Mouse (Mus musculus): ENCODE measurements around the gene Rack1. TPM values are rescaled to one million over a fixed set of nuclear protein-coding genes. Genes with fewer than 3 reads are reported as not detected.

The Rack1 gene
- total and polyA plus RNA-seq, 3 experiments = 376 to 5,815 (median 4,421) TPM

GRCm38 (mm10) chr11:48838181-48838797 is 38.2 kb downstream of the Rack1 start:
- Histone ChIP-seq H3K27me3 (ENCODE audit: control insufficient read depth in 1 of 2, insufficient read depth in 2 of 2, low read length in 2 of 2) (no peaks in the 10 kb centered on the region), H3K9me3 (replicated peaks; ENCODE audit: insufficient read depth, low read length) (no peaks in the 10 kb centered on the region), H3K4me1 (ENCODE audit: control insufficient read depth in 1 of 2, insufficient read depth in 2 of 2, low read length in 2 of 2) (peaks cover 0 to 30% of the 10 kb centered on the region in 2 experiments; a peak in 2 of 4 replicates), H3K9ac (ENCODE audit: control insufficient read depth, low read depth, low read length, poor library complexity, severe bottlenecking) (peak overlapping the region; percentile 82), H3K79me2 (ENCODE audit: control insufficient read depth, insufficient read depth, low read length, poor library complexity) (no peaks in the 10 kb centered on the region; the same call in 1 of the 2 replicates), H3K4me3 (ENCODE audit: control insufficient read depth in 1 of 2, insufficient read depth in 1 of 2, low read depth in 2 of 2, low read length in 2 of 2) (peak overlapping the region; percentile 87 to 93), H3K27ac (ENCODE audit: control insufficient read depth, low read depth, low read length) (peak overlapping the region; percentile 50), H3K36me3 (ENCODE audit: control insufficient read depth in 1 of 2, insufficient read depth in 2 of 2, low read length in 2 of 2) (peaks cover 0 to 14% of the 10 kb centered on the region in 2 experiments; a peak in 2 of 4 replicates)
- peak; percentile 96 for DNase-seq (ENCODE audit: low read depth, low spot score)
- TF ChIP-seq HCFC1 (IDR thresholded peaks at IDR 0.05; ENCODE audit: low read depth, low read length) (peak; percentile 55), MYB (IDR thresholded peaks at IDR 0.05; ENCODE audit: low read depth, low read length) (no peak), RAD21 (IDR thresholded peaks at IDR 0.05; ENCODE audit: low read depth, low read length) (no peak), CHD2 (IDR thresholded peaks at IDR 0.05; ENCODE audit: low read length) (no peak), JUND (IDR thresholded peaks at IDR 0.05; ENCODE audit: low read depth, low read length) (no peak), ELF1 (IDR thresholded peaks at IDR 0.05; ENCODE audit: low read depth, low read length) (peak; percentile 30; the same call in 1 of the 2 replicates), ZMIZ1 (IDR thresholded peaks at IDR 0.05; ENCODE audit: low read depth, low read length) (peak; percentile 46; the same call in 1 of the 2 replicates), POLR2AphosphoS5 (IDR thresholded peaks at IDR 0.05; ENCODE audit: borderline replicate concordance, low read depth, low read length) (no peak), EP300 (IDR thresholded peaks at IDR 0.05; ENCODE audit: low read depth in 1 of 2, low read length in 2 of 2) (peak; percentile 66 to 82), SIN3A (IDR thresholded peaks at IDR 0.05; ENCODE audit: low read length) (peak; percentile 78), CHD1 (IDR thresholded peaks at IDR 0.05; ENCODE audit: low read depth, low read length) (no peak), POLR2A (IDR thresholded peaks at IDR 0.05; ENCODE audit: control insufficient read depth in 1 of 2, insufficient read depth in 1 of 2, low read depth in 1 of 2, low read length in 2 of 2, poor library complexity in 1 of 2) (peak in 1 of 2 experiments; percentile 59; a peak in 2 of 4 replicates), TAL1 (IDR thresholded peaks at IDR 0.05; ENCODE audit: low read length) (peak; percentile 86), E2F4 (IDR thresholded peaks at IDR 0.05; ENCODE audit: borderline replicate concordance, low read depth, low read length) (no peak), SMC3 (IDR thresholded peaks at IDR 0.05; ENCODE audit: low read depth, low read length) (no peak), GABPA (IDR thresholded peaks at IDR 0.05; ENCODE audit: low read depth, low read length) (no peak), MAX (IDR thresholded peaks at IDR 0.05; ENCODE audit: low read length) (peak; percentile 96), MYC (IDR thresholded peaks at IDR 0.05; ENCODE audit: low read depth, low read length) (peak; percentile 84), TCF12 (IDR thresholded peaks at IDR 0.05; ENCODE audit: low read depth, low read length) (peak; percentile 64), USF2 (IDR thresholded peaks at IDR 0.05; ENCODE audit: borderline replicate concordance in 1 of 2, insufficient read depth in 1 of 2, low read depth in 1 of 2, low read length in 2 of 2) (peak in 1 of 2 experiments; percentile 55; a peak in 2 of 4 replicates), ZNF384 (IDR thresholded peaks at IDR 0.05; ENCODE audit: low read depth, low read length) (no peak), TBP (IDR thresholded peaks at IDR 0.05; ENCODE audit: low read depth, low read length) (peak; percentile 65), MEF2A (IDR thresholded peaks at IDR 0.05; ENCODE audit: extremely low read depth, insufficient replicate concordance, low read depth, low read length, poor library complexity, severe bottlenecking) (no peak), MAZ (IDR thresholded peaks at IDR 0.05; ENCODE audit: low read depth, low read length) (no peak), KAT2A (conservative IDR thresholded peaks at IDR 0.05; ENCODE audit: low read depth, low read length) (no peak), GATA1 (IDR thresholded peaks at IDR 0.05; ENCODE audit: low read depth, low read length) (peak; percentile 87), ETS1 (IDR thresholded peaks at IDR 0.05; ENCODE audit: low read depth, low read length) (peak; percentile 74), ZKSCAN1 (IDR thresholded peaks at IDR 0.05; ENCODE audit: low read depth, low read length) (no peak), POLR2AphosphoS2 (IDR thresholded peaks at IDR 0.05; ENCODE audit: low read length) (no peak), ZC3H11A (IDR thresholded peaks at IDR 0.05; ENCODE audit: low read depth, low read length) (no peak; the same call in 1 of the 2 replicates), NELFE (IDR thresholded peaks at IDR 0.05; ENCODE audit: low read depth, low read length) (peak; percentile 58), MAFK (IDR thresholded peaks at IDR 0.05; ENCODE audit: borderline replicate concordance, low read depth, low read length) (no peak), BHLHE40 (IDR thresholded peaks at IDR 0.05; ENCODE audit: borderline replicate concordance, low read depth, low read length) (peak; percentile 66; the same call in 1 of the 2 replicates), UBTF (IDR thresholded peaks at IDR 0.05; ENCODE audit: borderline replicate concordance, insufficient read depth, low read depth, low read length) (0 out of 2 replicates have a peak, but pooled peaks have one; percentile 46), CTCF (IDR thresholded peaks at IDR 0.05 in 2 of 3, conservative IDR thresholded peaks at IDR 0.05 in 1 of 3; ENCODE audit: control insufficient read depth in 1 of 3, insufficient read depth in 1 of 3, low read depth in 2 of 3, low read length in 3 of 3, poor library complexity in 1 of 3, severe bottlenecking in 1 of 3) (no peak), USF1 (IDR thresholded peaks at IDR 0.05; ENCODE audit: low read depth, low read length) (peak; percentile 95), MXI1 (IDR thresholded peaks at IDR 0.05; ENCODE audit: low read depth, low read length) (peak; percentile 82)
